Mouse (Mus musculus): ENCODE data around the gene Gpr26.

The Gpr26 gene

GRCm38 (mm10) chr7:131966023-131966915 is at the start of gene Gpr26:
Gpr26 (plus strand) TSS chr7:131966460.
- no peak for DNase-seq (ENCODE audit: low read depth, low spot score)

DNA sequence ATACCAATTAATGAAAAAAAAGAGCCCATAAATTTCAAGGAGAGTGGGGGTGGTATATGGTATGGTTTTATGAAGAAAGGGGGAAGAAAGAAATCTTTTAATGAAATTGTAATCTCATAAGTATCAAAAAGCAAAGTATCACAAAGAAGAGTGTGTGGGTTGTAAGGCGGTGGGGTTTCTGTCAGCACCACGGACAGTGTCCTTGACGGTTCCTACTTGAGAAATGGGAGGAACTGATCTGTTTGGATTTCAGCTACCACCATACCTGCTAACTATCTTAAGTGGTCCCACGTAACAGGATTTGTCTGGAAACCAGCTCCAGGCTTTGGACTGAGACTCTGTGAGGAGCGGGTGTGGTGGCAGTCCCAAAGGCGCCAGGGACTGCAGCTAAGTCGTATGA is 48.9 kb upstream of the Gpr26 start:
- DNase-seq (ENCODE audit: low read depth, low spot score), result peak; percentile 47

DNA sequence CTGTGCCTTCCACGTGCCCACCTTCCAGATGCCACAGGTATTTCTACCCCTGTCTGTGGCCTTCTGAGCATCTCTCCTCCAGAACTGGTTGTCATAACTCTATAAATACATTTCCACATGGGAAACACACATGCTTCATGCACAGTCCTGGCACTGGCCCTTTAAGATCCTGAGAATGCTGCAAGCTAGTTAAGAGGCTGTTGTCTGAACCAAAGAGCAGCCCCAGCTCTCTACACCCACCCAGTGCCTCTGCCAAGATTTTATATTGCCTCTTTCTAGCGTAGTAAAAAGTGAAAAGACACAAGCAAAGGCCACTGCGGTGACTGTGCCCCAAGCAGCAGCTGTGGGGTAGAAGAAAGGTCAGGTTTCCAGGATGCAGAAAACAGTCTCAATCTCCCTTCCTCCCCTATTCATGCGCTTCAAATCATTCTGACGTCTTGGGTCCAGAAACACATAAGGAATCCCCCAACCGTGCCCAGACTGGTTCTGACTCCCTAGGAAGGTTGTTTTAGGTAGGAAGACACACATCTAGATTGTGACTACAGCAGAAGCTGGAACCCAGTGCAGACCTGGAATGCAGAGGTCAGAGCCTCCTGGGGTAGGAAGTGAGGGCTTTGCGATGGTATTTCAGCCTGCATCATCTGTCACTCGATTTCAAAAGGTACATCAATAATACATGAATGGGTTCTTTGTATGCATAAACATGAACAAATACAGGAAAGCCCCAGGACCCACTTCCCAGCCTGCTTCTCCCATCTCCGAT is 38.8 kb upstream of the Gpr26 start:
- DNase-seq (ENCODE audit: low read depth, low spot score), result peak; percentile 6

- DNase-seq (ENCODE audit: low read depth, low spot score), result no peak
Measured at GRCm38 (mm10) chr7:131937611-131938010, 28.6 kb upstream of the Gpr26 start.

- DNase-seq (ENCODE audit: low read depth, low spot score), result no peak
Measured at GRCm38 (mm10) chr7:131951131-131951530, 15.1 kb upstream of the Gpr26 start.

GRCm38 (mm10) chr7:131953402-131953801 is 12.9 kb upstream of the Gpr26 start:
- no peak for DNase-seq (ENCODE audit: low read depth, low spot score)

DNA sequence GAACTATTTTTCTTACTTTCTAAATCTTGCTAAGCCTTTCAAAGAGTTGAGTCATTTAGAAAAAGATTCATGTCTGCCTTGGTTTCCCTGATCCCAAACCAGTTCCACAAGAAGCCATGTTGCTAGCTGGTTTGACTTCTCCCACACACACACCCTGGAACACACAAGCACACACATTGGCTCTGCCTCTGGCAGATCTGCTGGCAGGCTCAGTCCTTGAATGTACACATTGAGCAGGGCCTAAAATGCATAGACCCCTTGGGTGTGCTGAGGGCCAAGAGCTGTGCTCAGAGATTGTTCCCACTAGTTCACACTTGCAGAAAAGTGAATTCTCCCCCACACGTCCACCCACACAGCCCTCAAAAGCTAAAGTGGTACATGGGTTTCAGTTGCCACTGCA is 7.6 kb upstream of the Gpr26 start:
- no peak for DNase-seq (ENCODE audit: low read depth, low spot score)

DNA sequence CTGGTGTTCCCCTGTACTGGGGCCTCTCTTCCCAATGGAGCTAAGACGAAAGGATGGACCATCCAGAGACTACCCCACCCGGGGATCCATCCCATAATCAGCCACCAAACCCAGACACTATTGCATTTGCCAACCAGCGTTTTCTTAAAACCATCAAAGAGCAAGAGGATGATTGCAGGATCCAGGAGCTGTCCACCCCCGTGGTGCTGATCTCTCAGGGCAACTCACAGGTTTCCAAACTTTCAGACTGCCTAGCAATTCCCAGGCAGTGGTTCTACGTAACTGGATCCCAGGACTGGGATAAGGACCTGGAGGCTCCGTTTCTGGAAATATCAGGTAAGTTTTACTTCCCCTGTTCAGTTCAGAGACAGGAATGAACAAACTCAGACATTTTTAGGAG is 5.7 kb upstream of the Gpr26 start:
- DNase-seq (ENCODE audit: low read depth, low spot score), result peak; percentile 78

DNA sequence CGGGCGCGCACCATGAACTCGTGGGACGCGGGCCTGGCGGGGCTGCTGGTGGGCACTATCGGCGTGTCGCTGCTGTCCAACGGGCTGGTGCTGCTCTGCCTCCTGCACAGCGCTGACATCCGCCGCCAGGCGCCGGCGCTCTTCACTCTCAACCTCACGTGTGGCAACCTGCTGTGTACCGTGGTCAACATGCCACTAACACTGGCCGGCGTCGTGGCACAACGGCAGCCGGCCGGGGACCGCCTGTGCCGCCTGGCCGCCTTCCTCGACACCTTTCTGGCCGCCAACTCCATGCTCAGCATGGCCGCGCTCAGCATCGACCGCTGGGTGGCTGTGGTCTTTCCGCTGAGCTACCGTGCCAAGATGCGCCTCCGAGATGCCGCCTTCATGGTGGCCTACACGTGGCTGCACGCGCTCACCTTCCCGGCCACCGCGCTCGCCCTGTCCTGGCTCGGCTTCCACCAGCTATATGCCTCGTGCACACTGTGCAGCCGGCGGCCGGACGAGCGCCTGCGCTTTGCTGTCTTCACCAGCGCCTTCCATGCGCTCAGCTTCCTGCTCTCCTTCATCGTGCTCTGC is 745 bp downstream of the Gpr26 start:
- DNase-seq (ENCODE audit: low read depth, low spot score), result peak; percentile 45

DNA sequence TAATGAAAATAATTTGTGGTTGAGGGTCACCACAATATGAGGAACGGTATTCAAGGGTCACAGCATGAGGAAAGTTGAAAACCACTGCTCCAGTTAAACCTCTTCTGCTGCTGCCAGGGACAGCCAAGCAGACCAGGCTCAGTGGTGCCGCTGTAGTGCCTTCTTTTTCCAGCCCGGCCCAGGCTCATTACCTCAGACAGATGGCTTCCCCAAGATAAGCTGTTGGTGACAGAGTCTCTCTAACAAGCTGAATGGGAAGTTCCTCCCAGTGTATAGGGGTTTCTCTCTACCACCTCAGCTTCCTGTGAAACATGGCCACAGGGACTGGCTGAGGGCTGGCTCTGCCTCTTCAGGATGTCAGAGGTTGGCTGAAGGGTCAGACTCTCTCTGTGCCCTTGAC is 4.0 kb downstream of the Gpr26 start:
- DNase-seq (ENCODE audit: low read depth, low spot score), result no peak

- DNase-seq (ENCODE audit: low read depth, low spot score), result no peak
Measured at GRCm38 (mm10) chr7:131975867-131976266, 9.6 kb downstream of the Gpr26 start.

DNA sequence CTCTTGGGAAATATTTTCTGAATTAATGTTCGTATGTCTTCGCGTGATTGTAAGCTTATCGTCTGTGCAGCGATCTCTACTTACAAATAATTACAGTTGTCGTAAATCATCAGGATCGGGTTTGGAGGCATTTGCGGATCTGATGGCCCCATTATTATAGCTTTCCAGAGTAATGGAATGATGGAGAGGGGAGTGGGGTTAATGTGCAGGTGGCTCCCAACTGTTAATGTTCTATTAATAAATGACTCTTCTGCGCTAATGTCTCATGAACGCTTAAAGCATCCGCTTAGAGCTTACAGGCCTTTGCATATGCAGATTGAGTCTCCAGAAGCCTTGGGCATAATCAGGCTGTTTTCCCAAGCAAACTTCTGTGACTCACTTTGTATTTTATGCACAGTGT is 12.3 kb downstream of the Gpr26 start:
- DNase-seq (ENCODE audit: low read depth, low spot score), result no peak

GRCm38 (mm10) chr7:131989056-131989455 is 22.8 kb downstream of the Gpr26 start:
- no peak for DNase-seq (ENCODE audit: low read depth, low spot score)

DNA sequence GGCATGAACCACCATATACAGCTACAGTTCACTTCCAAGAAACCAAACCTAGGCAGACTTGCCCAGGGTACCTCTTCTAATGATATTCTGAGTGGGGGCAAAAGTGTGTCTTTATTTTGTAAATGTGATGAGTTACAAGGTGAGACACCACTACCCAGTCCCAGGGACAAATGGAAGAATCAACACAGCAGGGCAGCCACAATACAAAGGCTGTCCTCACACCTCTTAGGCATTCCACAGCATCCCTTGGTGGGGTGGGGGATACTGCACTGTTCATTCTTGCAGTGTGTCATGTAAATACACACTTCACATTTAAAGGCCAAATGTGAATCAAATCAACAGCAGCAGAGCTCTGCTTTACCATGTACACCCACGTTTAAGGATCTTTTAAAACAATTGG is 26.0 kb downstream of the Gpr26 start:
- no peak for DNase-seq (ENCODE audit: low read depth, low spot score)

- no peak for DNase-seq (ENCODE audit: low read depth, low spot score)
Measured at GRCm38 (mm10) chr7:131992873-131993272, 26.6 kb downstream of the Gpr26 start.

DNA sequence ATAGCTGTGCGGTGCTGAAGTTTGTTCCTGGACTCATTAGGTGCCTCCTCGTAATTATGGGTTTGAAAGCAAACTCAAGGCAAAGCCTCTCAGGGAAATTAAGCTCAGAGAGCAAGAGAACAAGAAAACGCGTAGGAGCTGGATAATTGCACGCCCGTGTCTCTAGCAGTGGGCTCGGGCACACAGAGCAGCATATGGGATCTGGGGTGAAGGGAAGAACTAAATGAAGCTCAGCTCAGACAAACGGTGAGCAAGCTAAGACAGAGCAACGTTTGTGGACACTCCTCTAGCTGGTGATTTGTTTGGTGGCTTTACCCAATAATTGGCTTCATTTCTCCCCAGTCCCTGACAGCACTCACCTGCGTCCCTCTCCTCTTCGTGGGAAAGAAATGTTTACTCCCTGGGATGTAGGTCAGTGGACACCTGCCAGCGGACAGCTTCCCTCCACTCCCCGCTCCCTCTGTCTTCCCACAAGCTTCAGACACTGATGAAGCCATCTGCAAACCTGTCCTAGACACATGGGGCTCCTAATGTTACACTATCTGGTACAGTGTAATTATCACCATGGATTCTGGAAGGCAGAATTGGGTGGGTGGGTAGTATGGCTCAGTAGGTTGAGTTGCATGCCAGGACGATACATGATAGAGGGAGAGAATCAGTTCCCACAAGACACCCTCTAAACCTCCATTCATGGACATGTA is 39.9 kb downstream of the Gpr26 start:
- no peak for DNase-seq (ENCODE audit: low read depth, low spot score)

DNA sequence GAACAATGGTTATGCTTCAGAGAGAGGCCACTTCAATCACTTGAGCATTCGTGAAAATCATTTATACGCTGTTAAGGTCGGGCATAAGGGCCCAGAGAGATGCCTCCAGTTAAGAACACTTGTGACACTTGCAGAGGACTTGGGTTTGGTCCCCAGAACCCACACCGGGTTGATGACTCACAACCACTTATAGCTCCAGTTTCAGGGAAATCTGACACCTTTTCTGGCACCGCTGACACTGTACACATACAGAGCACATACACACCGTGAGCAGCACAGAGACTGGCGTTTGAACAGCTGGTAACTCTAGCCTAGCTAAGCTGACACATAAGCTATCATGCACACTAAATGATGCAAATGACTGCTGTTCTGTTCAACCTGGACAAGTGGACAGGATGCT is 42.7 kb downstream of the Gpr26 start:
- no peak for DNase-seq (ENCODE audit: low read depth, low spot score)

- DNase-seq (ENCODE audit: low read depth, low spot score), result no peak
Measured at GRCm38 (mm10) chr7:132012969-132013679, 46.9 kb downstream of the Gpr26 start.

GRCm38 (mm10) chr7:132013970-132014369 is 47.7 kb downstream of the Gpr26 start:
- no peak for DNase-seq (ENCODE audit: low read depth, low spot score)

GRCm38 (mm10) chr7:132015193-132015592 is 48.9 kb downstream of the Gpr26 start:
- DNase-seq (ENCODE audit: low read depth, low spot score), result peak; percentile 76

DNA sequence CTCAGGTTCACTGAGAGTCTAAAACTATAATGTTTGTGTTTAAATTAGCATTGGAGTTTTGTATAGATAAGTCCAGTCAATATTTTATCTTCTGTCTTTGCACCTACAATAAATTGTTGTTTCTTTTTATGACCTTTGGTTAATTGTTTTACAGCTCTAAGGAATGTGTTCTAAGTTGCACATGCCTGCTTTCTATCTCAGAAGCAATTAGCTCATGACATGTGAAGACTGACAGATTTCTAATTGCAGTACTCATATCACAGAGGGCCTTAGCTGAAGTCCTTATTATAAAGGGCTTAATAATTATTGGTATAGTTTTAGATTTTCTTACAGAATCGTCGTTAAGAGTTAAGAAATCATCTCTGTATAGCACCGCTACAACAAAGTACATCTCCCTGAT is 49.7 kb downstream of the Gpr26 start:
- DNase-seq (ENCODE audit: low read depth, low spot score), result no peak

Measured in forelimb bud, embryonic 11.5 days (tissue).